Mouse (Mus musculus) layer of hippocampus, postnatal 36 days (tissue): ENCODE data around the gene Gm8947. TPM values are rescaled to one million over a fixed set of nuclear protein-coding genes. Genes with fewer than 3 reads are reported as not detected.
"Not testable (repeated sequence)": the region's sequence is repeated elsewhere in the genome, so short reads cannot be mapped to it uniquely, and the experiment has no call there.

Experiments
- DNase-seq, 2 experiments: peaks; one replicate each; pipeline ENCODE4 v3.0.0; 2022
- total RNA-seq, 2 experiments: library from RNA; stranded (reverse); gene quantifications; 2 replicates each; pipeline ENCODE4 v1.2.3; 2021

Gm8947 gene
- not detected for total RNA-seq

- DNase-seq = not testable (repeated sequence)
Measured at GRCm38 (mm10) chr1:151192075-151192474, at the start of gene Gm8947. Gm8947 (plus strand) TSS chr1:151192376.

- no peak for DNase-seq
Measured at GRCm38 (mm10) chr1:151144471-151145146, 47.6 kb upstream of the Gm8947 start.

- DNase-seq = no peak
Measured at GRCm38 (mm10) chr1:151147801-151148200, 44.4 kb upstream of the Gm8947 start.

GRCm38 (mm10) chr1:151150211-151150610, 42.0 kb upstream of the Gm8947 start:
- no peak for DNase-seq

GRCm38 (mm10) chr1:151151089-151151488, 41.1 kb upstream of the Gm8947 start:
- DNase-seq = no peak

DNA sequence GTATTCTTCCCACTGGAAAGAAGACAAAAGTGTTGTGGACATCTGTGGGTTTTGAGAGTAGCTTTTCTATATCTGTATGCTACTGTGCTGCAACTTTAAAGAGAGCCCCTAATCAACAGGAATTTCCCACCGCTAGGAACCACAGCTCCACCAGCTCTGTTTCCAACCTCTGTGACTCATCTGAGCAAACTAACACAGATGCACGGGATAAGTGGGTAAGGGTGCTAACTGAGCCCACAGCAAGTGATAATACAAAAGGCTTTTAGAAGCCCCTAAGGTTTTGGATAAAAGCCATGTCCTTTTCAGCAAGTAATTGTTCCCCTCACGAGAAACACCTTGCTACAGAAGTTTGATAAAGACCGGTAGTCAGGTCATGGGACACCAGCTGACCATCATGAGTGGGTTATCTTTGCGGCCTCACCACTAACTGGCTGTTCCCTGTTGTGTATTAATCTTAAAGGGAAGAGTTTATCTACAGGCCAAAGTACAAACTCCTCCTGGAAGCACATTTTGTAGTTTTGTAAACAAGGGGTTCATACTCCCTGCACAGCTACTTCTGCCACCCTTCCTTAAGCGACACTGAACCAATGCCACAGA, 39.0 kb upstream of the Gm8947 start:
- no peak for DNase-seq

DNA sequence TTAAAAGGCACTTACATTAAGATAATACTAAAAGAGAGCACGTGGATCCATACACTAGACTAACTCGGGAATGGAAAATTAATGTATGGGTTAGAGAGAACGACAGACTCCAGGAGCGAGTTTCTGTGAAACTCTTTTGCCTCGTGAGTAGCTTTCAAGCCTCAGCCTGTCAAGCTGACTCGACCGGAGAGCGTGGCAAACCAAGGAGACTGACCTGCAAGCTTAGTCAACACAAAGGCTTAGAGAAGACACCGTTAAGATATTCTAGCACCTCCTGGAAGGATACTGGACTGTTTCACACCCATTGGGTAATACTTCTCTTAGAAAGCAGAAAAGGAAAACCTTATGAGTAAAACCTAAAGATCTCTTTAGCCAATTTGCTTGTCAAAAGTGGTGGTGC, 38.0 kb upstream of the Gm8947 start:
- not testable (repeated sequence) for DNase-seq

DNA sequence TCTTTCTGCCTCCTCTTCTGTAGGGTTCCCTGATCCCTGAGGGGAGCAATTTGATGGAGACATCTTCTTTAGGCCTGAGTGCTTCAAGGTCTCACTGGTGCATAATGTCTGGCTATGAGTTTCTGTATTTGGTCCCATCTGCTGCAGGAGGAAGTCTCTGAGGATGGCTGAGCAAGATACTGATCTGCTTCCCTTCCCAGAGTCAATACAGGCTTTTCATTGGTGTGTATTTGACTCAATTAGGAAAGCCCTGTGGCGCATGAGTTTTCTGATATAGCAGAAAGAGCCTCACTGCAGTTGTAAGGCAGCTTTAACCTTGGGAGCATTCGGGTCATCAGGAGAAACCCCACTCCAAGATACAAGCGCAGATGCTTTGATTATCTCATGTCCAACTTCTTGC, 36.0 kb upstream of the Gm8947 start:
- DNase-seq = no peak

- DNase-seq = no peak
Measured at GRCm38 (mm10) chr1:151156777-151157632, 35.2 kb upstream of the Gm8947 start.

GRCm38 (mm10) chr1:151157963-151158856, 34.0 kb upstream of the Gm8947 start:
- no peak for DNase-seq

DNA sequence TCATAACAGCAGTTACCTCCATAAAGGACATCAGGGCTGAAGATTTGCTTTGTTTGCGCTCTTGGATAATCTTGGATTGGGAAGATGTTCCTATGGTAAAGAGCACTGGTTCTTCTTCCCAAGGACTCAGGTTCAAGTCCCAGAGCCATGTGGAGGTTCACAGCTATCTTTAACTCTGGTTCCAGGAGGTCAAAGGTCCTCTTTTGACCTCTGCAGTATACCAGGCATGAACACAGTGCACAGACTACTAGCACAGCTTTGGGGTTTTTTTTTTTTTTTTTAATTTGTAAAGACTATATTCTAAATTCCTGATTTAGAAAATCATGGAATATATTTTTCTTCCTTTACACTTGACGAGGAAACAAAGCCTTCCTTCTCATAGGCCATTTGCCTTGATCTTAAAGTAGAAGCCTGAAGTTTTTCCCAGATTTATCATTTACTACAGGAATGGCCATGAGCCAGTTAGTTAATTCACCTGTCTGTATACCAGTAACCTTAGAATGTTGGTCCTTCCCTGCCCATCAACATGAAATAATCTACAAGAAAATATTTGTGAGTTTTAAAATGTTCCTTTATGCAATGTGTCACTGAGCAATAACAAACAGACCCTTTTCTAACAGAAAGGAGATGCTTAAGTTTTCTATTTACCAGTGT, 33.2 kb upstream of the Gm8947 start:
- DNase-seq = no peak

GRCm38 (mm10) chr1:151166031-151166430, 26.1 kb upstream of the Gm8947 start:
- DNase-seq = no peak

GRCm38 (mm10) chr1:151167297-151168047, 24.7 kb upstream of the Gm8947 start:
- no peak for DNase-seq

DNA sequence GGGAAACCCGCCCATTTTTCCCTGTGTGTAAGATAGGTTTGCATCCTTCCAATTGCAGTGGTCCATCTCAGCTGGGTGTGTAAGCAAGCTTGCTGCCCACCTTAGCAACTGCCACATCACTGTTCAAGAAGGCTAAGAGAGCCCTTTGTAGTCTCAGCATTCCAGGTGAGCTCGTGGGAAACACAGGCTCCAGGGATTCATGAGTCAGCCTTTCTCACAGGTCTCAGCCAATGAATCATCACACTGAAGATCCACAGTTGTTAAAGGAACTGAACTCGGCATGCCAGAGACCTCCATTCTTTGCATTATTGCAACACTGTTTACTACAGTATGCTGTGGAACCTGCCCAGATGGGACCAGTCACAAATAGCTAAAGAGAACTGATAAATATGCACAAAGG, 23.5 kb upstream of the Gm8947 start:
- no peak for DNase-seq

GRCm38 (mm10) chr1:151171572-151172461, 20.4 kb upstream of the Gm8947 start:
- no peak for DNase-seq

GRCm38 (mm10) chr1:151177030-151177936, 14.9 kb upstream of the Gm8947 start:
- DNase-seq = no peak

DNA sequence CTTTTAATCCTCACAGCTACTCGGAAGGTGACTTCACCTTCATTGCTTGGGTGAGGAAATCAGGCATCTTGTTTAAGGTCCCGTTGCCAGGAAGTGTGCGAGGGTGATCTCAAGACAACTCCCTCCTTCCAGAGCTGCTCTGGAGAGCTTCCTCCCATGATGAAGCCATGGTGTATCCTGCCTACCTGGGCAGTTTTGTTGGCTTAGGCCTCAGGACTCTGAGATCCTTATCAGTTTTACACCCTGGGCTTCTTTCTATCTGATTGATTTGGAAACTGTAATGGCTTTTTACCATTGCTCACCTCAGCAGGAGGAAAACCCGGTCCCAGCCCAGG, 14.3 kb upstream of the Gm8947 start:
- no peak for DNase-seq

DNA sequence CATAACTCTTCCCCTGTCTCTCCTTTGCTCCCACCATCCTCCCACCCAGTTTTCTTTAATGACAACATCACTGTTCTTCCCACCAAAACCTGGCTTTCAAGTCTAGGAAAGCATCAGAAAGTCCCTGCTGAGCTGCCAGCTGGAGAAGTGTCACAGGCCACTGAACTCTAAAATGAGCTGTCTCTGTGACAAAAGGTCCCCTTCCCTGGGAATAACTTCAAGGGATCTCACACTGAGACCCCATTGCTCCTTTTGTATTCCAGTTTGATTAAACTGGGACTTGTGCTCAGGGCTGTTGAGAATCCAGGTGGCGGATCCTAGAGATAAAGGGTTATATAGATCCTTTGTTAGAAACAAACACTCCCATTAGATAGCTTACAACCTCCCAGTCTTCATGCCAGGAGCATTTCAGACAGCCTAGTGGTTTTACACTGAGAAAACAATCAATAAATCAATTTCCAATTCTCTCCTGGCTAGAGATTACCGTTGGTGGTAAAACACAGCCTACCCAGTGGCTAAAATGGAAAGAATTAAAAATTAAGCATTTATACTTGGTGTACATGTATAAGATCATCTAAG, 13.6 kb upstream of the Gm8947 start:
- no peak for DNase-seq

DNA sequence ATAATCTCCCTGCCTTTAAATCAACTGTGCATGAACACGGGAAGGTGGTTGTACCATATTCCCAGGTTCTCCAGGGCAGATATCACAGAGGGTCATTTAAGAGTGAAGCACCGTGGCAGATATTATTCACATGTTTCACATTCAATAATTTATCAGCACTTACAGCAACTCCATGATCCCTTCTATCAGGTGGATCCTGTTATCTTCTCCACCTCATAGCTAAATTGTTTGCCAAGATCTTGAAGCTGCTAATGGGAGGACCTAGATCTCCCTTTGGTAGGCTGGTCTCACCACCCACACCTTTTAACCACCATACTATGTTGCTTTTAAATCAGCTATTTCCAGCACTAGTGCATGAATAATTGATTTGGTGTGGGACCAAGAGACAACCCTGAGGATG, 12.0 kb upstream of the Gm8947 start:
- no peak for DNase-seq
